Mouse (Mus musculus): ENCODE measurements around the gene Ccdc93.

The Ccdc93 gene

GRCm38 (mm10) chr1:121430938-121431928, at the start of gene Ccdc93:
Gene Ccdc93, plus strand, starts transcription at chr1:121431049.
- DNase-seq (ENCODE audit: low read depth), result peak; percentile 91

GRCm38 (mm10) chr1:121381562-121381961, 49.3 kb upstream of the Ccdc93 start:
- no peak for DNase-seq (ENCODE audit: low read depth)

- no peak for DNase-seq (ENCODE audit: low read depth)
Measured at GRCm38 (mm10) chr1:121388312-121388711, 42.5 kb upstream of the Ccdc93 start.

GRCm38 (mm10) chr1:121388732-121389131, 42.1 kb upstream of the Ccdc93 start:
- DNase-seq (ENCODE audit: low read depth), result no peak

- DNase-seq (ENCODE audit: low read depth), result no peak
Measured at GRCm38 (mm10) chr1:121389574-121389973, 41.3 kb upstream of the Ccdc93 start.

GRCm38 (mm10) chr1:121390003-121390402, 40.8 kb upstream of the Ccdc93 start:
- DNase-seq (ENCODE audit: low read depth), result no peak

- no peak for DNase-seq (ENCODE audit: low read depth)
Measured at GRCm38 (mm10) chr1:121390421-121390820, 40.4 kb upstream of the Ccdc93 start.

GRCm38 (mm10) chr1:121390855-121391254, 40.0 kb upstream of the Ccdc93 start:
- no peak for DNase-seq (ENCODE audit: low read depth)

GRCm38 (mm10) chr1:121393117-121393516, 37.7 kb upstream of the Ccdc93 start:
- no peak for DNase-seq (ENCODE audit: low read depth)

GRCm38 (mm10) chr1:121394764-121395163, 36.1 kb upstream of the Ccdc93 start:
- no peak for DNase-seq (ENCODE audit: low read depth)

GRCm38 (mm10) chr1:121396501-121396900, 34.3 kb upstream of the Ccdc93 start:
- no peak for DNase-seq (ENCODE audit: low read depth)

- no peak for DNase-seq (ENCODE audit: low read depth)
Measured at GRCm38 (mm10) chr1:121398231-121398630, 32.6 kb upstream of the Ccdc93 start.

- no peak for DNase-seq (ENCODE audit: low read depth)
Measured at GRCm38 (mm10) chr1:121398986-121399881, 31.6 kb upstream of the Ccdc93 start.

- DNase-seq (ENCODE audit: low read depth), result no peak
Measured at GRCm38 (mm10) chr1:121400243-121400642, 30.6 kb upstream of the Ccdc93 start.

GRCm38 (mm10) chr1:121419084-121419483, 11.8 kb upstream of the Ccdc93 start:
- DNase-seq (ENCODE audit: low read depth), result no peak

- DNase-seq (ENCODE audit: low read depth), result no peak
Measured at GRCm38 (mm10) chr1:121419569-121420265, 11.1 kb upstream of the Ccdc93 start.

- no peak for DNase-seq (ENCODE audit: low read depth)
Measured at GRCm38 (mm10) chr1:121430183-121430937, 489 bp upstream of the Ccdc93 start.

- no peak for DNase-seq (ENCODE audit: low read depth)
Measured at GRCm38 (mm10) chr1:121435981-121436380, 5.1 kb downstream of the Ccdc93 start.

GRCm38 (mm10) chr1:121440535-121441381, 9.9 kb downstream of the Ccdc93 start:
- peak; percentile 46 for DNase-seq (ENCODE audit: low read depth)

GRCm38 (mm10) chr1:121444147-121444546, 13.3 kb downstream of the Ccdc93 start:
- DNase-seq (ENCODE audit: low read depth), result peak; percentile 21
